Mouse (Mus musculus): ENCODE measurements around the gene Kank2. TPM values are rescaled to one million over a fixed set of nuclear protein-coding genes. Genes with fewer than 3 reads are reported as not detected.

Gene Kank2
- polyA plus RNA-seq, 1 experiment from 2014 or later, result 11.6 TPM

DNA sequence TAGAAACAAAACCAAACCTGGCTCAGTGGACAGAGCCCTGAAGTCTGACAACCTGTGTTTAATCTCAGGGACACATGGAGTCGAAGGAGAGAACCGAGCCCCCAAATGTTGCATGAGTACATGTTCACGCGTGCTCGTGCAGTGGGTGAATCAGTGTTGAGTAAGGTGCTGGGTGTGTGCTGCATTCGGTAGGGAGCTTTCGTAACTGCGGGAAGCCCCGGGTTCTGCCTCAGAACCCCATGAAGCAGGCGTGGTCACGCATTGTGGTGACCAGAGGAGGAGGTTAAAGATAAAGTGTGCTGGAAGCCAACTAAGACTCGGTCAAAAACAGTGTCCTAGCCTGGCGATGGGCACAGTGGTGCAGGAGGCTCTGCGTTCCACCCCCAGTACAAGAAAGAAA lies 58.1 kb downstream of the Kank2 start:
- H3K9me3 ChIP-seq (replicated peaks; ENCODE audit: control insufficient read depth, low read length), result no peaks in the 10 kb centered on the region
- no peak overlapping the region for H3K27ac ChIP-seq (ENCODE audit: low read length)
- peaks cover 62% of the 10 kb centered on the region for H3K36me3 ChIP-seq (ENCODE audit: control insufficient read depth, insufficient read depth, low read length)
- H3K27me3 ChIP-seq (ENCODE audit: control insufficient read depth, insufficient read depth, low read length), result no peaks in the 10 kb centered on the region
- H3K4me2 ChIP-seq (ENCODE audit: low read depth, low read length), result no peak overlapping the region
- ATAC-seq (ENCODE audit: insufficient read depth, low FRiP score), result no peak
- H3K4me3 ChIP-seq (replicated peaks; ENCODE audit: low read length), result no peak overlapping the region
- 89% methylated on average over 14 of the region's 14 CpGs for WGBS
- no peaks in the 10 kb centered on the region; the same call in 1 of the 2 replicates for H3K4me1 ChIP-seq (ENCODE audit: control insufficient read depth, insufficient read depth, low read length)
- H3K9ac ChIP-seq (ENCODE audit: low read length), result no peak overlapping the region

DNA sequence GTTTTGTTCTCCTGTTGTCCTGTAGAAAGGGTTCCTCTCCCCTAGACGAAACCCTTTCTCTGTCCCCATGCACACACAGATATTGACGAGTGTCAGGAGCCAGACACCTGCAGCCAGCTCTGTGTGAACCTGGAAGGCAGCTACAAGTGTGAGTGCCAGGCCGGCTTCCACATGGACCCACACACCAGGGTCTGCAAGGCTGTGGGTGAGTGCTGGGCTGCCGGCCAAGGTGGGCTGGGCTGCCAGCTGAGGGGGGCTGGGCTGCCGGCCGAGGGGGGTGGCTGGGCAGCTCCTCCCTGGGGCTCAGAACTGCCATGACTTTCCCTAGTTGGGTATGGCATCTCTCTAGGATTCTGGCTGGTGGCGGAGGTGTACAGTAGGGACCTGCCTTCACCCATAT lies 59.8 kb downstream of the Kank2 start:
- Histone ChIP-seq H3K4me3 (replicated peaks; ENCODE audit: low read length) (no peak overlapping the region), H3K4me2 (ENCODE audit: low read depth, low read length) (no peak overlapping the region), H3K27ac (ENCODE audit: low read length) (no peak overlapping the region), H3K36me3 (ENCODE audit: control insufficient read depth, insufficient read depth, low read length) (peaks cover 70% of the 10 kb centered on the region), H3K27me3 (ENCODE audit: control insufficient read depth, insufficient read depth, low read length) (no peaks in the 10 kb centered on the region), H3K9ac (ENCODE audit: low read length) (no peak overlapping the region), H3K4me1 (ENCODE audit: control insufficient read depth, insufficient read depth, low read length) (no peaks in the 10 kb centered on the region; the same call in 1 of the 2 replicates), H3K9me3 (replicated peaks; ENCODE audit: control insufficient read depth, low read length) (no peaks in the 10 kb centered on the region)
- 80% methylated on average over 7 of the region's 7 CpGs for WGBS
- ATAC-seq (ENCODE audit: insufficient read depth, low FRiP score), result no peak

DNA sequence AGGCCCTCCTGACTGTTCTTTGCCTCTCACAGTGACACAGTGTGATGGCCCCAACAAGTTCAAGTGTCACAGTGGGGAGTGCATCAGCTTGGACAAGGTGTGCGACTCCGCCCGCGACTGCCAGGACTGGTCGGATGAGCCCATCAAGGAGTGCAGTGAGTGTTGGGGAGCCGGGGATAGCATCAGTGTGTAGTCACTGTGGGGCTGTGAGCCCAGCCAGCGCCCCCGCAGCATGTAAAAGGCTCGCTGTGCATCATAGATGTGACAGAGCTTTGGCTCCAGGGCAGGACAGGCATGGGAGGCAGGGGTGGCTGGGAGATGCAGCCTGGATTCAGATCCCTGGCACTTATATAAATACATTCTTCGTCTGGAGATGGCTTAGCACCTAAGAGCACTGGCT lies 61.4 kb downstream of the Kank2 start:
- WGBS, result 85% methylated on average over 10 of the region's 10 CpGs
- Histone ChIP-seq H3K4me3 (replicated peaks; ENCODE audit: low read length) (no peak overlapping the region), H3K36me3 (ENCODE audit: control insufficient read depth, insufficient read depth, low read length) (peaks cover 79% of the 10 kb centered on the region), H3K9me3 (replicated peaks; ENCODE audit: control insufficient read depth, low read length) (no peaks in the 10 kb centered on the region), H3K27me3 (ENCODE audit: control insufficient read depth, insufficient read depth, low read length) (no peaks in the 10 kb centered on the region), H3K4me2 (ENCODE audit: low read depth, low read length) (no peak overlapping the region), H3K27ac (ENCODE audit: low read length) (no peak overlapping the region), H3K4me1 (ENCODE audit: control insufficient read depth, insufficient read depth, low read length) (no peaks in the 10 kb centered on the region; the same call in 1 of the 2 replicates), H3K9ac (ENCODE audit: low read length) (no peak overlapping the region)
- no peak for ATAC-seq (ENCODE audit: insufficient read depth, low FRiP score)

DNA sequence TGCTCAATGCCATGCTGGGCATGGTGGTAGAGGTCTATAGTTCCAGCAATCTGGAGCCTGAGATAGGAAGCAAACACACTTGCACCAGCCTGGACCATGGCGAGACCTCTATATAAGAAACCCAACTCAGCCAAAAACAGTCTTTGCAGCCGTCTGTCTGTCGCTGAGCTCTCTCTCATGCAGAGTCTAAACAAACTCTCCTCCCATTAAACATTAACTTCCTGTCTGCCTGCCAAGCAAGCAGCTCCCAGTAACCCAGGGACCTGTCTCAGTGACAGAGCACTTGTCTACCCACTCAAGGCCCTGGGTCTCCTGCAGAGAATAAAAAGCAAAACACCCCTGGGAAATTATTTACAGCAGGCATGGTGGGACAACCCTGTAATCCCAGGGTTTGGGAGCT lies 62.0 kb downstream of the Kank2 start:
- no peak overlapping the region for H3K27ac ChIP-seq (ENCODE audit: low read length)
- no peak overlapping the region for H3K4me3 ChIP-seq (replicated peaks; ENCODE audit: low read length)
- ATAC-seq (ENCODE audit: insufficient read depth, low FRiP score), result no peak; the same call in 1 of the 2 replicates
- H3K9ac ChIP-seq (ENCODE audit: low read length), result no peak overlapping the region
- WGBS, result 24% methylated on average over 3 of the region's 3 CpGs
- H3K4me2 ChIP-seq (ENCODE audit: low read depth, low read length), result no peak overlapping the region
- H3K9me3 ChIP-seq (replicated peaks; ENCODE audit: control insufficient read depth, low read length), result no peaks in the 10 kb centered on the region
- H3K27me3 ChIP-seq (ENCODE audit: control insufficient read depth, insufficient read depth, low read length), result no peaks in the 10 kb centered on the region
- no peaks in the 10 kb centered on the region; the same call in 1 of the 2 replicates for H3K4me1 ChIP-seq (ENCODE audit: control insufficient read depth, insufficient read depth, low read length)
- peaks cover 75% of the 10 kb centered on the region for H3K36me3 ChIP-seq (ENCODE audit: control insufficient read depth, insufficient read depth, low read length)

DNA sequence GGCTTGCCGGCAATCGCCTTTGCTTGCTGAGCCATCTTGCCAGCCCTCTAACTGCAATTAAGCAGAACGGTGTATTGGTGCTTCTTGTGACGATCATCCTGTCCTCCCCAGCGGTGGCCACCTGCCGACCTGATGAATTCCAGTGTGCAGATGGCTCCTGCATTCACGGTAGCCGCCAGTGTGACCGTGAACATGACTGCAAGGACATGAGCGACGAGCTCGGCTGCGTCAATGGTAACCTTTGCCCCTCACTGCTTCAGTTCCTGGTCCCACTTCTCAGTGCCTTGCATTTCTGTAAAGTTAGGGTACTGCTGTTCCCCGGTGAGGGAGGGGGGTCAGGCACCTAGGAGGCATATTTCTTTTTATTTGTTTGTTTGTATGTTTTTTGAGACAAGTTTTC lies 63.4 kb downstream of the Kank2 start:
- Histone ChIP-seq H3K27me3 (ENCODE audit: control insufficient read depth, insufficient read depth, low read length) (no peaks in the 10 kb centered on the region), H3K4me3 (replicated peaks; ENCODE audit: low read length) (no peak overlapping the region), H3K27ac (ENCODE audit: low read length) (no peak overlapping the region), H3K4me2 (ENCODE audit: low read depth, low read length) (no peak overlapping the region), H3K9ac (ENCODE audit: low read length) (no peak overlapping the region), H3K9me3 (replicated peaks; ENCODE audit: control insufficient read depth, low read length) (no peaks in the 10 kb centered on the region), H3K4me1 (ENCODE audit: control insufficient read depth, insufficient read depth, low read length) (no peaks in the 10 kb centered on the region; the same call in 1 of the 2 replicates), H3K36me3 (ENCODE audit: control insufficient read depth, insufficient read depth, low read length) (peaks cover 68% of the 10 kb centered on the region)
- WGBS, result 91% methylated on average over 14 of the region's 14 CpGs
- no peak for ATAC-seq (ENCODE audit: insufficient read depth, low FRiP score)

DNA sequence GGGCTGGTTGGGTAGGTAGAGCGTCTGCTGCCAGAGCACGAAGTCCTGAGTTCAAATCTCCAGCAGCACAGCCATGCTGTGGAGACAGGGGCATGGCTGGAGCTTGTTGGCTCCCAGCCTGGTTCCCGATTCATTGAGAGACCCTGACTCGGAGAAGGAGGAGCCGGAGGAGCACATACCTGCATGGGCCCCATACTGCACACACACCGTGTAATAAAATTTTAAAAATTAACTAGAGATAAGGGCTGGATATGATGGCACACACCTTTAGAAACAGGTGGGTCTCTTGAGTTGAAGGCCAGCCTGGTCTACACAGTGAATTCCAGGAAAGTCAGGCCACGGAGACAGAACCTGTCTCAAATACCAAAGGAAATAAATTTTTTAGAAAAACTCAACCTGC lies 64.6 kb downstream of the Kank2 start:
- no peak overlapping the region for H3K4me2 ChIP-seq (ENCODE audit: low read depth, low read length)
- peaks cover 57% of the 10 kb centered on the region for H3K36me3 ChIP-seq (ENCODE audit: control insufficient read depth, insufficient read depth, low read length)
- WGBS, result 84% methylated on average over 7 of the region's 7 CpGs
- no peak for ATAC-seq (ENCODE audit: insufficient read depth, low FRiP score)
- H3K9ac ChIP-seq (ENCODE audit: low read length), result no peak overlapping the region
- no peak overlapping the region for H3K27ac ChIP-seq (ENCODE audit: low read length)
- H3K4me3 ChIP-seq (replicated peaks; ENCODE audit: low read length), result no peak overlapping the region
- peaks cover 8% of the 10 kb centered on the region for H3K4me1 ChIP-seq (ENCODE audit: control insufficient read depth, insufficient read depth, low read length)
- no peaks in the 10 kb centered on the region for H3K9me3 ChIP-seq (replicated peaks; ENCODE audit: control insufficient read depth, low read length)
- no peaks in the 10 kb centered on the region for H3K27me3 ChIP-seq (ENCODE audit: control insufficient read depth, insufficient read depth, low read length)

DNA sequence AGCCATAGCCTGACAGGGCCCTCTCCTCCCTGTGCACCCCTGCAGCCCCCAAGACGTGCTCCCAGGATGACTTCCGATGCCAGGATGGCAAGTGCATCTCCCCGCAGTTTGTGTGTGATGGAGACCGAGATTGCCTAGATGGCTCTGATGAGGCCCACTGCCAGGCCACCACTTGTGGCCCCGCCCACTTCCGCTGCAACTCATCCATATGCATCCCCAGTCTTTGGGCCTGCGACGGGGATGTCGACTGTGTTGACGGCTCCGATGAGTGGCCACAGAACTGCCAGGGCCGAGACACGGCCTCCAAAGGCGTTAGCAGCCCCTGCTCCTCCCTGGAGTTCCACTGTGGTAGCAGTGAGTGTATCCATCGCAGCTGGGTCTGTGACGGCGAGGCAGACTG lies 65.1 kb downstream of the Kank2 start:
- Histone ChIP-seq H3K4me1 (ENCODE audit: control insufficient read depth, insufficient read depth, low read length) (peaks cover 12% of the 10 kb centered on the region), H3K27me3 (ENCODE audit: control insufficient read depth, insufficient read depth, low read length) (no peaks in the 10 kb centered on the region), H3K36me3 (ENCODE audit: control insufficient read depth, insufficient read depth, low read length) (peaks cover 52% of the 10 kb centered on the region), H3K4me3 (replicated peaks; ENCODE audit: low read length) (no peak overlapping the region), H3K9me3 (replicated peaks; ENCODE audit: control insufficient read depth, low read length) (no peaks in the 10 kb centered on the region), H3K9ac (ENCODE audit: low read length) (no peak overlapping the region), H3K4me2 (ENCODE audit: low read depth, low read length) (no peak overlapping the region), H3K27ac (ENCODE audit: low read length) (no peak overlapping the region)
- ATAC-seq (ENCODE audit: insufficient read depth, low FRiP score), result no peak
- WGBS, result 93% methylated on average over 17 of the region's 17 CpGs

DNA sequence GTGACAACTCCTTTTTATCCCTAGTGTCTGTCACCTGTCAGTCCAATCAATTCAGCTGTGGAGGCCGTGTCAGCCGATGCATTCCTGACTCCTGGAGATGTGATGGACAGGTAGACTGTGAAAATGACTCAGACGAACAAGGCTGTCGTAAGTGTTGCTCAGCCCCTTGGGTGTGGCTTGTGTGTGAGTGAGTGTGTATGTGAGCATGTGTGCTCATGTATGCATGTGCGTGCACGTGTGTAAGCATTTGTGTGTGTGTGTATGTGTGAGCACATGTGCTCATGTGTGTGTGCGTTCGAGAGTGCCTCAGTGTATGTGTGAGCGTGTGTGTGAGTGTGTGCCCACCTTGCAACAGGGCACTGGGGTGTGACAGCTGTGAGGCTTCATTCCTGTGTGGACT lies 66.3 kb downstream of the Kank2 start:
- peaks cover 42% of the 10 kb centered on the region for H3K36me3 ChIP-seq (ENCODE audit: control insufficient read depth, insufficient read depth, low read length)
- 91% methylated on average over 9 of the region's 9 CpGs for WGBS
- H3K27ac ChIP-seq (ENCODE audit: low read length), result no peak overlapping the region

DNA sequence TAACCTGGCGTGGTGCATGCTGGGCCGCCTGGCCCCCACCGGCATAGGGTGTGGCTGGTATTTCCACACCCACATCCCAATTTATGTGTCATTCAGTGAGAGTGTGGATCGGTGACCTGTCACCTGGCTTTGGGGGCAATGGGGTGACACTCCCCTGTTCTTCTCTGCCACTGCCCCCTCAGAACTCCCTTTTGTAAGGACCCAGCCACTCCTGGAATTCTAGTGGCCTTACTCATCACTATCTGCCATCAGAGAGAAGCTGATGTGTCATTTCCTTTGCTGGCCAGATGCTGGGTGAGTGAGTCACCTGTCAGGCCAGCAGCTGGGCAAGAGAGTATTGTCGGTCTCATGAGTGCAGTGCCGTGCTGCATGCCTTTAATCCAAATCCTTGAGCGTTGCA lies 69.3 kb downstream of the Kank2 start:
- Histone ChIP-seq H3K4me3 (replicated peaks; ENCODE audit: low read length) (no peak overlapping the region), H3K4me1 (ENCODE audit: control insufficient read depth, insufficient read depth, low read length) (peaks cover 37% of the 10 kb centered on the region), H3K36me3 (ENCODE audit: control insufficient read depth, insufficient read depth, low read length) (peaks cover 20% of the 10 kb centered on the region), H3K4me2 (ENCODE audit: low read depth, low read length) (no peak overlapping the region), H3K9ac (ENCODE audit: low read length) (no peak overlapping the region), H3K27ac (ENCODE audit: low read length) (peak overlapping the region; percentile 64), H3K27me3 (ENCODE audit: control insufficient read depth, insufficient read depth, low read length) (no peaks in the 10 kb centered on the region), H3K9me3 (replicated peaks; ENCODE audit: control insufficient read depth, low read length) (no peaks in the 10 kb centered on the region)
- ATAC-seq (ENCODE audit: insufficient read depth, low FRiP score), result no peak
- WGBS, result 70% methylated on average over 7 of the region's 7 CpGs

More for the DNA sequence above, 66.3 kb downstream of the Kank2 start:
- ATAC-seq (ENCODE audit: insufficient read depth, low FRiP score), result no peak
- Histone ChIP-seq H3K4me1 (ENCODE audit: control insufficient read depth, insufficient read depth, low read length) (peaks cover 18% of the 10 kb centered on the region), H3K4me2 (ENCODE audit: low read depth, low read length) (no peak overlapping the region), H3K9me3 (replicated peaks; ENCODE audit: control insufficient read depth, low read length) (no peaks in the 10 kb centered on the region), H3K9ac (ENCODE audit: low read length) (no peak overlapping the region), H3K27me3 (ENCODE audit: control insufficient read depth, insufficient read depth, low read length) (no peaks in the 10 kb centered on the region), H3K4me3 (replicated peaks; ENCODE audit: low read length) (no peak overlapping the region)

Measured in stomach, embryonic 16.5 days (tissue).